Mouse (Mus musculus) kidney, embryonic 16.5 days (tissue): ENCODE data around the gene Kat2b. TPM values are rescaled to one million over a fixed set of nuclear protein-coding genes. Genes with fewer than 3 reads are reported as not detected.

Source experiments
- ATAC-seq: fragments of 200-750 bp; cut with Nextera tagmentation; 2 replicates; pipeline ENCODE4 v1.8.0; 2017; ENCODE audit warnings: moderate TSS enrichment; ENCODE audit not compliant: low FRiP score, low TSS enrichment
- H3K27ac ChIP-seq: fragments of 300-500 bp; sonication (generic); 2 replicates; pipeline ENCODE4 v1.5.1; 2014; ENCODE audit warnings: low read length
- H3K27me3 ChIP-seq: fragments of 300-500 bp; sonication (generic); 2 replicates; pipeline ENCODE4 v1.6.1; 2014; ENCODE audit warnings: low read length, control low read depth, mixed read lengths; ENCODE audit not compliant: insufficient read depth
- H3K36me3 ChIP-seq: fragments of 300-500 bp; sonication (generic); 2 replicates; pipeline ENCODE4 v1.6.1; 2014; ENCODE audit warnings: low read length, control low read depth, mixed read lengths; ENCODE audit not compliant: insufficient read depth
- H3K4me1 ChIP-seq: fragments of 300-500 bp; sonication (generic); 2 replicates; pipeline ENCODE4 v1.6.1; 2014; ENCODE audit warnings: low read length, control low read depth, mixed read lengths; ENCODE audit not compliant: insufficient read depth
- H3K4me2 ChIP-seq: fragments of 300-500 bp; sonication (generic); replicated peaks from 2 replicates; pipeline ENCODE4 v1.6.1; 2014; ENCODE audit warnings: low read depth, low read length
- H3K4me3 ChIP-seq: fragments of 300-500 bp; sonication (generic); 2 replicates; pipeline ENCODE4 v1.5.1; 2014; ENCODE audit warnings: mild to moderate bottlenecking, low read length
- H3K9ac ChIP-seq: fragments of 300-500 bp; sonication (generic); replicated peaks from 2 replicates; pipeline ENCODE4 v1.6.1; 2014; ENCODE audit warnings: low read length
- H3K9me3 ChIP-seq: fragments of 300-500 bp; sonication (generic); 2 replicates; pipeline ENCODE4 v1.6.1; 2016; ENCODE audit warnings: low read length, control low read depth
- whole genome bisulfite sequencing: fragments of 180-500 bp; shearing (Covaris S2); extraction: QIAGEN DNeasy Blood & Tissue Kit; methylation state at CpG from one replicate; pipeline ENCODE4 v1.1.7; 2014; 5-methylcytosine and 5-hydroxymethylcytosine counted together
- polyA plus RNA-seq: library from polyadenylated mRNA; unstranded; fragments of >200 nt; fragmentation: Nextera tagmentation; extraction: Ambion mirVana; gene quantifications from 2 replicates; pipeline ENCODE4 v1.2.1, GENCODE M21; 2015

Gene Kat2b
- polyA plus RNA-seq, 1 experiment from 2014 or later: 3.8 TPM

DNA sequence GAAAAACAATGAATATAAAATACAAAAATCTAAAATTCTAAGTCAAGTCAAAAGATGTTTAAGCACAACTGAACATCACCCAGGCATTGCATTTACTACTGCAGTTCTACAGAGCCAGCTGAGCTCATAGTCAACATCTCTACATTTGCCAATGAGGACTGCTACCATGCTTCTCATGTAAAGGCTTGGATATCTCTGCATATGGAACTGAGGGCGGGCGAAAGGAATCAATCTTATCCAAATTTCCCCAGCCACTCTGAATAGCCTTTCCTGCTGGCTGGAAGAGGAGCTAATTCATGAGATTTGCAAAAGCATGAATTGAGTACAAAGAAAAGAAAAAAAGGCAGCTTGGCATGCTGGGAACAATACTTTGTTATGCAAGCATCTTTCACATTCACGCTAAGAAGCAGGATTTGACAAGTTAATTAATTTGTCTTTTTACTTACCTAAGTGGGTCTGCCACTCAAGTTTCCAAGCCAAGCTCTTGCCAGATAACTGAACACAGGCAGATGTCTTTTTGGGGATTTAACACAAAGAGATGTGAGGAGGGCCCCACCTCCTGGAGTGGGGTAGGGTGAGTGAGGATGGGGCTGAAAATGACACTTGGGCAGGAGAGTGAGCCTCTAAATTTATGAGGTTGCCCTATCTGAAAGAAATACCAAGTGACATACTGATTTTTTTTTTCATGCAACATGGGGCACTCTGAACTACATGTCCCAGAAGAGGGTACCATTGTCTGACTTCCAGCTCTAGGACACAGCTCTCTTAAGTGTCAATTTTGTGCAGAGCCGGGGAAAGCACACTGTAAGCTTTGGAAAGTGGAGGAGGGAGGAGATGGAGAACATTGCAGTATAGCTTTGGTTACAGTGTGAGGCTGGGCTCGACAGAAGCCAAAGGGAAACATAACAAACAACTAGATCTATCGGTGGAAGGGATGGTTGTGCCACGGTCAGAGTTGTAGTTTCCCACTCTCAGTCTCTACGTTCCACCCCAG, 15.1 kb upstream of the Kat2b start:
- ATAC-seq: no peak
- no peak overlapping the region for H3K4me3 ChIP-seq
- H3K4me2 ChIP-seq: no peak overlapping the region
- WGBS: 76% methylated on average over 8 of the region's 8 CpGs
- H3K4me1 ChIP-seq: no peaks in the 10 kb centered on the region
- no peak overlapping the region for H3K9ac ChIP-seq
- H3K36me3 ChIP-seq: no peaks in the 10 kb centered on the region
- no peak overlapping the region for H3K27ac ChIP-seq
- no peaks in the 10 kb centered on the region for H3K27me3 ChIP-seq
- H3K9me3 ChIP-seq: 0 out of 2 replicates have a peak, but pooled peaks cover 2% of the 10 kb centered on the region

DNA sequence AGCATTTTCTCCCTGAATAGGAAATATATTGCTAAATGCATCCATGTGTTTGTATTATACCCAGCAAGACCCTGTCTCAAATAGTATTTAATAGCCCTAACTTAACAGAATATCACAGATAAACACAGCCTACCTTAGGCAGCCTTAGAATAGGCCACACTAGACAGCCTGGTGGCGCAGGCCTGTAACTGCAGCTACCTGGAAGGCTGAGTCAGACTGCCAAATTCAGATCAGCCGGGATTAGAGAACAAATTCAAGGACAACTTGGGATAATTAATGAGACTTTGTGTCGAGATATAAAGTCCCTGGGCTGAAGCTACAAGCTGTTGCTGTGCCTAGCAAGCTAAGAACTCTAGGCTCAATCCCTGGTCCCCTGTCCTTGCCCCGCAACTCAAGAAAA, 12.6 kb upstream of the Kat2b start:
- Histone ChIP-seq H3K9me3 (0 out of 2 replicates have a peak, but pooled peaks cover 2% of the 10 kb centered on the region), H3K4me1 (no peaks in the 10 kb centered on the region), H3K9ac (no peak overlapping the region), H3K4me3 (no peak overlapping the region), H3K36me3 (no peaks in the 10 kb centered on the region), H3K4me2 (no peak overlapping the region), H3K27me3 (no peaks in the 10 kb centered on the region), H3K27ac (no peak overlapping the region)
- WGBS: 72% methylated on average over 4 of the region's 4 CpGs
- ATAC-seq: no peak

DNA sequence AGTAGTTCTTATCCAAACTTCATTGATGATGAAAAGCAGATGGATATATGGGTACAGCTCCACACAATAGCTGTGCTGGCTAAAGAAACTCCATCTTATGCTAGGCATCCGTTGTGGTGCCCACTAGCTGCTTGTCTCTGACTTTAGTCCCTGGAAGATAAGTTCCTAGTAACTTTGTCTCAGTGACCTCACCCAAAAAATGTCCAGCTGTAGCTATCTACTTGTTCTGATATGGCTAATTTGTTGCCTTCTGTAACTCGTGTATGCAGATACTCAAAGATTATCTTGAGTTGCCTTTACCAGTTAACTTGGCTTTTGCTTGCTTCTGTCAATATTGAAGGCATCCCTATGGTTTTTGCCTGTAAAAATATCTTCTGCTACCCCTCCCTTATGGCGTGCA, 11.8 kb upstream of the Kat2b start:
- no peaks in the 10 kb centered on the region for H3K9me3 ChIP-seq
- no peak overlapping the region for H3K9ac ChIP-seq
- no peak overlapping the region for H3K4me3 ChIP-seq
- no peak overlapping the region for H3K27ac ChIP-seq
- no peak for ATAC-seq
- no peaks in the 10 kb centered on the region for H3K27me3 ChIP-seq
- no peak overlapping the region for H3K4me2 ChIP-seq
- H3K36me3 ChIP-seq: no peaks in the 10 kb centered on the region
- 73% methylated on average over 3 of the region's 3 CpGs for WGBS
- H3K4me1 ChIP-seq: no peaks in the 10 kb centered on the region

DNA sequence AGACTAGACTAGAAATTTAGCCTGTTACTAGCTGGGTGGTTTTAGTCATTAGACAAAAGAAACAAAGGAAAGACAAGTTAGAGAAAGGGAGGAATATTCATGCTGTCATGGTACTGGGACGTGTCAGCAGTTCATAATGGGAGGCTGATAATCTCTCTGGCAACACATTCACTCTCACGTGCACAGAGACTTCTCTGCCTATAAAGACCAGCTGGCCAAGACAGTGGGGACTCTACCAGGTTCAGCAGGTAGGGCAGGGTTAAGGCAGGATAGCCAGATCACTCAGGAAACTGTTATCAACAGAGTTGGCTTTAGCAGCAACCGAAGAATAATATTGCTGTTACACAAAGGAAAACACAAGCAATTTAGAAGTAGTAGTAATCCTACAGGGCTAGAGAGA, 9.2 kb upstream of the Kat2b start:
- 71% methylated on average over 3 of the region's 3 CpGs for WGBS
- no peak overlapping the region for H3K27ac ChIP-seq
- H3K9ac ChIP-seq: no peak overlapping the region
- H3K4me1 ChIP-seq: no peaks in the 10 kb centered on the region
- no peak overlapping the region for H3K4me2 ChIP-seq
- ATAC-seq: no peak
- no peaks in the 10 kb centered on the region for H3K27me3 ChIP-seq
- H3K4me3 ChIP-seq: no peak overlapping the region
- no peaks in the 10 kb centered on the region for H3K9me3 ChIP-seq
- no peaks in the 10 kb centered on the region for H3K36me3 ChIP-seq

DNA sequence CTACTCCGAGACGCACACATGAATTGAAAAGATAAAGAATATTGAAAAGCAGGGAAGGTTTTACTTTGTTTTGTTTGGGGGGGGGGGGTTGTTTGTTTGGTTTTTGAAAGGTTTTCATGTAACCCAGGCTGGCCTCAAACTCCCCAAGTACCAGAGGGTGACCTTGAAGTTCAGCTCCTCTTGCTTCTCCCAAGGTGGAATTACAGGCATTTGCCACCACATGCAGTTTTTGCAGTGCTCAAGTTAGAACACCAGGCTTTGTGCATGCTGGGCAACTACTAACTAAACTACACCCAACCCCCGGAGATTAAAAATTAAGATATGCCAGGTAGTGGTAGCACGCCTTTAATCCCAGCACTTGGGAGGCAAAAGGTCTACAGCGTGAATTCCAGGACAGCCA, 7.0 kb upstream of the Kat2b start:
- Histone ChIP-seq H3K27ac (no peak overlapping the region), H3K9ac (no peak overlapping the region), H3K27me3 (no peaks in the 10 kb centered on the region), H3K9me3 (no peaks in the 10 kb centered on the region), H3K4me1 (no peaks in the 10 kb centered on the region), H3K36me3 (no peaks in the 10 kb centered on the region), H3K4me2 (no peak overlapping the region), H3K4me3 (no peak overlapping the region)
- ATAC-seq: no peak
- 89% methylated on average over 5 of the region's 5 CpGs for WGBS

DNA sequence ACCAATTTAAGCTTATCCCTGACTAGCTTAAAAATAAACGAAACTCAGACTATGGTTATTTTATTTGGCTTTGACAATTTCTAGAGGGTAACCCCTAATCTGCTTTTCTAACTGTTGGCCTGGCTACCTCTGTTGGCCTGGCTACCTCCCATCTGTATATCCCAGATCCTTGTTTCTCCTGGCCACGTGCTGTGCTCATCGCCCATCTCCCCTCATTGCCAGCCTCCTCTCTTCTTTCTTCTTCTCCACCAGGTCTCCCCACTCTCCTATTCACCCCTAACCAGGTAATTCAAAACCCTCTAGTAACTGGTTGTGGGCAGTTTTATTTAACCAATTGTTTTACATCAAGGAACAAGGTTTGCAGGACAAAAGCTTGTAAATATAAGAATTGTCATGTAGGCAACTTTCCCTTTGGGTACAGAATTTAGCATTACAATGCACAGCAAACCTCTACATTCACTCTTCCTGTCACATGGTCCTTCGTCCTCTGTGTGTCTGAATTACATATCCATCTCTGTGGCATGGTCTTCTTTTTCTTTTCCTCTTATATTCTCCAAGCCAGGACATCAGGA, 5.1 kb upstream of the Kat2b start:
- no peak overlapping the region for H3K9ac ChIP-seq
- no peaks in the 10 kb centered on the region for H3K27me3 ChIP-seq
- peaks cover 6% of the 10 kb centered on the region; the same call in 1 of the 2 replicates for H3K4me1 ChIP-seq
- no peak overlapping the region for H3K4me3 ChIP-seq
- no peaks in the 10 kb centered on the region for H3K9me3 ChIP-seq
- H3K27ac ChIP-seq: no peak overlapping the region
- no peaks in the 10 kb centered on the region for H3K36me3 ChIP-seq
- 81% methylated on average over 4 of the region's 4 CpGs for WGBS
- no peak for ATAC-seq
- no peak overlapping the region for H3K4me2 ChIP-seq

DNA sequence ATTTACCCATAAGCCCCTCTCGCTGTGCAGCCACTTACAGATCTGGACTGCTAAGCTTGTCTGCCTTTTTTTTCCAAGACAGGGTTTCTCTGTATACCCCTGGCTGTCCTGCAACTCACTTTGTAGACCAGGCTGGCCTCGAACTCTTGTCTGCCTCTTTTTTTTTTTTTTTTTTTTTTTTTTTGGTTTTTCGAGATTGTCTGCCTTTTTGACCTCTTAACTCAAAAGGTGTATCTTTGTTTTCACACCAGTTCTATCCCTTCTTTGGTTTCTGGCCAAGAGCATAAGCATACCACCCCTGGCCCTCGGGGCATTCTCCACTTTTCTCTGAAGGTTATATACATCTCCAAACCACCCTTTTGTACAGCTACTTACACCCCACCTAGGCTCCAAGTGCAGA, 1.8 kb upstream of the Kat2b start:
- Histone ChIP-seq H3K9me3 (no peaks in the 10 kb centered on the region), H3K4me1 (peaks cover 22% of the 10 kb centered on the region), H3K27ac (no peak overlapping the region), H3K4me2 (no peak overlapping the region), H3K36me3 (no peaks in the 10 kb centered on the region), H3K27me3 (no peaks in the 10 kb centered on the region), H3K4me3 (no peak overlapping the region), H3K9ac (no peak overlapping the region)
- 86% methylated on average over 4 of the region's 4 CpGs for WGBS
- no peak for ATAC-seq

DNA sequence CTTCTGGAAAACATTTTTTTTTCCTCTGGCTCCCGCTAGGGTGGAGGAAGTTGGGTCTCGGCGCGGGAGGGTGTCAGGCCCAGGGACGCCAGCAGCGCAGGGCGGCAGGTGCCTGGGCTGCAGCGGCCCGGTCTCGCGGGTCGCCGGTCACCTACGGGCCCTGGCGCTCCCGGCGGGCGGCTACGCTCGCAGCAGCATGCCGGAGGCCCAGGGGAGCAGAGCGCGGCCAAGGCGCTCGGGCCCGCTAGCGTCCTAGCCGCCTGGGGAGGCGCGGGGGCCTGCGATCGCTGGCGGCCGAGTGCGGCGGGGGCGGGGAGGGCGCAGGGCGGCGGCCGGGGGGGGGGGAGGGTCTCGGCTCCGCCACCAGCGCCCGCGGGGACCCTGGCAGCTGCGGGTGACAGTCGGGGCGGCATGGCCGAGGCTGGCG, 271 bp downstream of the Kat2b start:
- peak; percentile 76 for ATAC-seq
- WGBS: under 1% methylated on average over 36 of the region's 51 CpGs

DNA sequence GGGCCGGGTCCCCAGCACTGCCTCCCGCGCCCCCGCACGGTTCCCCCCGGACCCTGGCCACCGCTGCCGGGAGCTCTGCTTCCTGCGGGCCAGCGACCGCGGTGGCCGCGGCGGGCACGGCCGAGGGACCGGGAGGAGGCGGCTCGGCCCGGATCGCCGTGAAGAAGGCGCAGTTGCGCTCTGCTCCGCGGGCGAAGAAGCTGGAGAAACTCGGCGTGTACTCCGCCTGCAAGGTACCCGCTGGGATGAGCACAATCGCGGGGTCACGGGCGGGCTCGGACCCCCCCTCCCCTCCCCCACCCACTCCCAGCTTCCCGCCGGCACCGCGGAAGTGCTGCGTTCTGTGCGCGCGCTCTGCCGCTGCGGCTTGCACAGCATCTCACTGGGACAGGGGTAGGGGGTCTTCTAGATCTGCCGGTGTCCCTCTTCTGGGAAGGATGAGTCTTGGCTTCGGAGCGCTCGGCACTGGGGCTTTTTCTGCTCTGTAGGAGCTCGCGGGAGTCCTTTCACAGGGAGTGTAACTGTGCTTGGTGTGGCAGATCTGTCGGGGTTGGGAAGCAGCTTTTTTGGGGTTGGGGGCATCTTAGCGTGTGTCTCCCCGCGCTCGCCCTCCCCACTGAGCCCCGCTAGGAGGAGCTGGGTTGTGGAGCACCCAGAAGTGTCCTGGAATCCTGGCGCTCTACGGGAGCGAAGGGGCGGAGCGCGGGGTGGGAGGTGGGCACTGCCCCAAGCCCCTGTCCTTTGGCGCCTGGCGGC, 863 bp downstream of the Kat2b start:
- under 1% methylated on average over 52 of the region's 67 CpGs for WGBS
- peak; percentile 62 for ATAC-seq
- Histone ChIP-seq H3K36me3 (no peaks in the 10 kb centered on the region), H3K4me3 (peak overlapping the region; percentile 82), H3K9ac (peak overlapping the region; percentile 95), H3K4me2 (peak overlapping the region; percentile 96), H3K27me3 (no peaks in the 10 kb centered on the region), H3K27ac (peak overlapping the region; percentile 95), H3K9me3 (no peaks in the 10 kb centered on the region), H3K4me1 (peaks cover 27% of the 10 kb centered on the region)

More for the DNA sequence above, 271 bp downstream of the Kat2b start:
- Histone ChIP-seq H3K27me3 (no peaks in the 10 kb centered on the region), H3K36me3 (no peaks in the 10 kb centered on the region), H3K9ac (peak overlapping the region; percentile 95), H3K27ac (peak overlapping the region; percentile 95), H3K4me1 (peaks cover 27% of the 10 kb centered on the region), H3K4me2 (peak overlapping the region; percentile 96), H3K4me3 (peak overlapping the region; percentile 82), H3K9me3 (no peaks in the 10 kb centered on the region)
